Mouse (Mus musculus) hindbrain, embryonic 12.5 days (tissue): ENCODE measurements around the gene Mbd5. TPM values are rescaled to one million over a fixed set of nuclear protein-coding genes. Genes with fewer than 3 reads are reported as not detected.

Experiments used
- ATAC-seq: fragments of 200-750 bp; cut with Nextera tagmentation; 2 replicates; pipeline ENCODE4 v1.8.0; 2017; ENCODE audit warnings: moderate TSS enrichment; ENCODE audit not compliant: low FRiP score
- H3K27ac ChIP-seq: fragments of 300-500 bp; sonication (generic); 2 replicates; pipeline ENCODE4 v1.5.1; 2016; ENCODE audit warnings: mild to moderate bottlenecking
- H3K27me3 ChIP-seq: fragments of 300-500 bp; sonication (generic); 2 replicates; pipeline ENCODE4 v1.6.1; 2016; ENCODE audit warnings: mild to moderate bottlenecking
- H3K36me3 ChIP-seq: fragments of 300-500 bp; sonication (generic); 2 replicates; pipeline ENCODE4 v1.6.1; 2016; ENCODE audit warnings: mild to moderate bottlenecking
- H3K4me1 ChIP-seq: fragments of 300-500 bp; sonication (generic); 2 replicates; pipeline ENCODE4 v1.6.1; 2016
- H3K4me2 ChIP-seq: fragments of 300-500 bp; sonication (generic); replicated peaks from 2 replicates; pipeline ENCODE4 v1.6.1; 2016; ENCODE audit warnings: mild to moderate bottlenecking
- H3K4me3 ChIP-seq: fragments of 300-500 bp; sonication (generic); 2 replicates; pipeline ENCODE4 v1.5.1; 2016; ENCODE audit warnings: mild to moderate bottlenecking
- H3K9ac ChIP-seq: fragments of 300-500 bp; sonication (generic); 2 replicates; pipeline ENCODE4 v1.6.1; 2016; ENCODE audit warnings: mild to moderate bottlenecking, moderate library complexity
- H3K9me3 ChIP-seq: fragments of 300-500 bp; sonication (generic); replicated peaks from 2 replicates; pipeline ENCODE4 v1.6.1; 2016; ENCODE audit warnings: mild to moderate bottlenecking
- WGBS: fragments of 180-500 bp; shearing (Covaris S2); methylation state at CpG from one replicate; pipeline ENCODE4 v1.1.7; 2016; 5-methylcytosine and 5-hydroxymethylcytosine counted together
- polyA plus RNA-seq: library from polyadenylated mRNA; unstranded; fragments of >200 nt; fragmentation: Nextera tagmentation; extraction: Ambion mirVana; gene quantifications from 2 replicates; pipeline ENCODE4 v1.2.1, GENCODE M21; 2016

Mbd5 gene
- polyA plus RNA-seq, 1 experiment from 2014 or later, result 37.4 TPM

DNA sequence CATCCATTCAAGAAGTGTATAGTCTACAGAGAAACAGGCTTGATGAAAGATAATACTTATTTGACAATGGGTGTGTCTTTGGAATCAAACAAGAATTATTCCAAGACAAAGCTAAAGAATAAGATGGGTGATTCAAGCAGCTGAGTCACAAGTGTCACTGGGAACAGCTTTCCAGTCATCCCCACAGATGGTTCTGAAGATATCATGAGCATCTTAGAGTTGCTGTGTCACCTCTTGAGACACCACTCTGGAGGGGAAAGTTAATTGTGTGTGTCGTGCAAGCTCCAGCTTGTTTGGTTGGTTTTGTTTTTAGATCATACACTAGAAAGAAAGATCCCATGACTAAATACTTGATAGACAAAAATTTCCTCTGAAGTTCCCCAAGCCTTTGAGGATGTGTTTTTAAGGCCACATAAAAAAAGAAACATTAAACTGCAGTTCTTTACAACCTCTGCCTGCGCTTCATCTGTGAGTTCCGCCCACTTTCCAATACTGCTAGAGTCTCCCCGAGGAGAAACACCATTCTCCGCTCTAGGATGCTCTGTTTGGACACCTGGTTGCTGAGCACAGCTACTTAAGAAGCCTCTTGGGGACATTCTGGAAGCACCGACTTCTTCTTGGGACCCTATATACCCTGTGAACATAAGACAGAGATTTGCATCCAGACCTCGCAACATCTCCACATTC is 409.0 kb downstream of the Mbd5 start:
- H3K27me3 ChIP-seq, result no peaks in the 10 kb centered on the region
- H3K4me2 ChIP-seq, result no peak overlapping the region
- H3K4me3 ChIP-seq, result no peak overlapping the region

DNA sequence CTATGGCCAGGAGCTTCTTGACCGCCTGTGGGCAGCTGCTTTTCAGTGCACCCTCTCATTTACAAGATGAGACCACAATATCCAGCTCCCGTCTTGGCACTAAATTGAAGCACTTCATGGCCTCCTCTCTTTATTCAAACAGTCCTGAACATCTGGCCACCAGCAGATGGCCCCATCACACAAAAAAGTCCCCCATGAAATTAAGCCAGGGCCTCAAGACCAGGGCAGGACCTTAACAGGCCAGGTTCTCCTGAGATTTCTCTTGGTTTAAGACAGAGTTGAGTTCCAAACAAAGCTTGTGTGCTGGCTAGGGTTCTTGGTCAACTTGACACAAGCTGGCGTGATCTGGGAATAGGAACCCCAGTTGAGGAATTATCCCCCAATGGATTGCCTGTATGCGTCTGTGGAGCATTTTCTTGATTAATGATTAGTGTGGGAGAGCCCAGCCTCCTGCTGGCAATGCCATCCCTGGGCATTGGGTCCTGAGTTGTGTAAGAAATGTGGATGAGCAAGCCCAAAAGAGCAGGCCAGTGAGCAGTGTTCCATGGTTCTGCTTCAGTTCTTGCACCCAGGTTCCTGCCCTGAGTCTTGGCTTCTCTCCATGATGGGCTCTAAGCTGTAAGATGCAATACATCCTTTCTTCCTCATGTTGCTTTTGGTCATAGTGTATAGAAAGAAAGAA is 409.7 kb downstream of the Mbd5 start:
- Histone ChIP-seq H3K27ac (no peak overlapping the region), H3K9me3 (no peaks in the 10 kb centered on the region), H3K4me2 (no peak overlapping the region), H3K4me3 (no peak overlapping the region), H3K27me3 (no peaks in the 10 kb centered on the region), H3K9ac (no peak overlapping the region), H3K36me3 (no peaks in the 10 kb centered on the region), H3K4me1 (0 out of 2 replicates have a peak, but pooled peaks cover 3% of the 10 kb centered on the region)
- ATAC-seq, result no peak
- WGBS, result 67% methylated on average over 4 of the region's 4 CpGs

More for the DNA sequence above, 409.0 kb downstream of the Mbd5 start:
- H3K27ac ChIP-seq, result no peak overlapping the region
- H3K4me1 ChIP-seq, result 0 out of 2 replicates have a peak, but pooled peaks cover 3% of the 10 kb centered on the region
- H3K9me3 ChIP-seq, result no peaks in the 10 kb centered on the region
- H3K36me3 ChIP-seq, result no peaks in the 10 kb centered on the region
- WGBS, result 85% methylated on average over 7 of the region's 7 CpGs
- ATAC-seq, result no peak
- no peak overlapping the region for H3K9ac ChIP-seq

DNA sequence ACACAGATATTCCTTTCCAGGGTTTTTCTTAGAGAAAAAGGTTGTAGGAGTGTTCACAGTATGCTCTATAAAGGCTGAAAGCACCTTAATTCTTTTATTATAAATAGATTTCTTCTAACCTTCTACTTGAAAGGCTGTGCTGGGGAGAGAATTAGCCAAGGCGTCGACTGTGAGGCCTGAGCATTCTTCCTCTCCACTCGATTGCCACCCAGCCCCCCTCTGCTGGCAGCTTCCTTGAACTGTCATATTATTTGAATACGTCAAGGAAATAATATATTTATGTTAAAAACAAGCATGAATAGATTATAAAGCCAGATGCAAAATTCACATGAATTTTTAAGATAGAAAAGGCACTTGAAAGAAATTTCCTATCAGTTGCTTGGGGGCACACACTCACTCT is 410.4 kb downstream of the Mbd5 start:
- H3K4me2 ChIP-seq, result no peak overlapping the region
- no peak overlapping the region for H3K9ac ChIP-seq
- H3K27ac ChIP-seq, result no peak overlapping the region
- H3K36me3 ChIP-seq, result no peaks in the 10 kb centered on the region
- H3K4me3 ChIP-seq, result no peak overlapping the region
- H3K27me3 ChIP-seq, result no peaks in the 10 kb centered on the region
- ATAC-seq, result no peak
- 73% methylated on average over 4 of the region's 4 CpGs for WGBS
- H3K9me3 ChIP-seq, result no peaks in the 10 kb centered on the region
- 0 out of 2 replicates have a peak, but pooled peaks cover 3% of the 10 kb centered on the region for H3K4me1 ChIP-seq

DNA sequence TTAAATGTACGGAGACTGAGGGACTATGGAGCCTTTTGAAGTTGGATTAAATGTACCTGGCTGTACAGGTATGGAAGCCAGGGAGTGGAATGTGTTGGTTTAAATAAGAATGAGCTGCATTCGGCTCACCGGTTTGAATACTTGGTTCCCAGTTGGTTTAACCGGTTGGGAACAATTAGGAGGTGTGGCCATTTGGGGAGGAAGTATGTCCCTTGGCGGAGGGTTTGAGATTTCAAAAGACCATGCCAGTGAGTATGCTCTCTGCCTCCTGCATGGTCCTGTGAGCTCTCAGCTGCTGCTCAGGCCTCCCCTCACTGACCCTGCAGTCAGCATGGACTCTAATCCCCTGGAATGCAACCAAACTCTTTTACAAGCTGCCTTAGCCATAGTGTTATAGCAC is 415.2 kb downstream of the Mbd5 start:
- no peak for ATAC-seq
- no peaks in the 10 kb centered on the region for H3K4me1 ChIP-seq
- no peak overlapping the region for H3K27ac ChIP-seq
- H3K4me2 ChIP-seq, result no peak overlapping the region
- H3K9me3 ChIP-seq, result no peaks in the 10 kb centered on the region
- WGBS, result 37% methylated on average over 5 of the region's 5 CpGs
- no peaks in the 10 kb centered on the region for H3K27me3 ChIP-seq
- no peak overlapping the region for H3K4me3 ChIP-seq
- H3K36me3 ChIP-seq, result no peaks in the 10 kb centered on the region
- H3K9ac ChIP-seq, result no peak overlapping the region

DNA sequence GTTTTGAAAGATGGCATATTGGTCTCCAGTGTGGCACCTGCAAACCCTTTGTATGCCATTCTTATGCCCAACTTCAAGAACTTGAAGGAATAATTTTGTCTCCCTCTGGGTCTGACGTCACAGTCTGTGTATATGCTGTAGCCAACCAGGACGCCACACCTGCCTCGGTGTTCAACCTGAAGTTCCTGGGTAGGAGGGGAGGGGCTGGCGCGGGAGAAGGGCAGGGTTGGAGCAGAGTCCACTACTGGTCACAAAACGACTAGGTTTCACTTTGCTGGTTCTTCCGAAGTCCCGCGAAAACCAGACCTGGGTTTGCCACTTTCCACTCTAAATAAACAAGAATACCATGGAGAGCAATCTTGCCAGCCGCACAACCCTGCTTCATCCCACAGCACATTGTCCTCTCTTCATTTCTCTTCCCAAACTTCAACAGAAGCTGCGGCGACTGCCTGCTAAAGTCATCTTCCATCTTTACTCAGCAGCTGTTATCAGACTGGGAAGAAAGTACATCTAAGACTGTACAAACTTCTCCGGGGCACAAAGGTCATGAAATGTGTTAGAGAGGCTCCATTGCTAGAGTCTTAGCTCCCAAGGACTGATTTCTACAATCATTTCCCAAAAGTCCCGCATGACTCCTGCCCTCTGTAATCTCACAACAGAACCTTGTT is 417.7 kb downstream of the Mbd5 start:
- Histone ChIP-seq H3K4me1 (no peaks in the 10 kb centered on the region), H3K27ac (no peak overlapping the region), H3K27me3 (no peaks in the 10 kb centered on the region), H3K4me2 (no peak overlapping the region), H3K9me3 (no peaks in the 10 kb centered on the region), H3K36me3 (no peaks in the 10 kb centered on the region), H3K4me3 (no peak overlapping the region), H3K9ac (no peak overlapping the region)
- no peak for ATAC-seq
- 88% methylated on average over 14 of the region's 14 CpGs for WGBS

DNA sequence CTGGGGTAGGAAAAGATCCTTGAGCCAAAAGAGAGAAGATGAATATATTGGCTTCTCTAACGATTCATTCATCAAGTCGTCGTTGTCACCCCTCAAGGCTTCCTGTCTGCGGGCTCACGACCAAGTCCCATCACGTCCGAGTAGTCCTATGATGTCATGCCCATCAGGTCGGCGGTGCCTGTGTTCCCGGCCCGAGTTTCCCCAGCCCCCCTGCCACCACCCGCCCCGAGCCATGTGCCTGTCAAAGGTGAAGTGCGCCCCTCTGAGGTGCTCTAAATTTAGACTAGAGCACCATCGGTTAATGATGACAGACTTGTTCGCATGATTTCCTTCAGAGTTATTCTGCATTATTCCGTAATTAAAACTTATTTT is 418.2 kb downstream of the Mbd5 start:
- Histone ChIP-seq H3K27me3 (no peaks in the 10 kb centered on the region), H3K4me2 (no peak overlapping the region), H3K4me1 (no peaks in the 10 kb centered on the region), H3K36me3 (no peaks in the 10 kb centered on the region), H3K4me3 (no peak overlapping the region), H3K27ac (no peak overlapping the region), H3K9me3 (no peaks in the 10 kb centered on the region), H3K9ac (no peak overlapping the region)
- ATAC-seq, result no peak
- 78% methylated on average over 17 of the region's 17 CpGs for WGBS

DNA sequence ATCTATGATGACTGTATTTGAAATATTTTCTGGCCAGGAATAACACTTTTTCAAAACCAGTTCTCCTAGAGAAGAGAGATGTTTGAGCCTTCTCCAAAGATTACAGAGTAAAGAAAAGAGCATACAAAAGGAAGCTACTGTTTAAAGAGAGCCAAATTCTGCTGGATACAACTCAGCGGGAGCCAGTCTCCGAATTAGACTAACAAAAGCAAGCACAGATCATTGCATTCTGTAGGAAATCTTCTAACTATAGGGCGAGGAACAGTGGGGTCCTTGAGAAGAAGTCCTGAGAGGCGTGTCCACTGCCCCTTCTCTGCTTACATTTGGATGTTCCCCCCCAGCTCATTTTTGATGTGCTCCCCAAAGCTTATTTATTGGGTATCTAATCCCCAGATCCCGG is 422.3 kb downstream of the Mbd5 start:
- Histone ChIP-seq H3K4me3 (no peak overlapping the region), H3K36me3 (no peaks in the 10 kb centered on the region), H3K4me2 (no peak overlapping the region), H3K4me1 (no peaks in the 10 kb centered on the region), H3K9ac (no peak overlapping the region), H3K27me3 (no peaks in the 10 kb centered on the region), H3K27ac (no peak overlapping the region), H3K9me3 (no peaks in the 10 kb centered on the region)
- 52% methylated on average over 5 of the region's 5 CpGs for WGBS
- ATAC-seq, result no peak

DNA sequence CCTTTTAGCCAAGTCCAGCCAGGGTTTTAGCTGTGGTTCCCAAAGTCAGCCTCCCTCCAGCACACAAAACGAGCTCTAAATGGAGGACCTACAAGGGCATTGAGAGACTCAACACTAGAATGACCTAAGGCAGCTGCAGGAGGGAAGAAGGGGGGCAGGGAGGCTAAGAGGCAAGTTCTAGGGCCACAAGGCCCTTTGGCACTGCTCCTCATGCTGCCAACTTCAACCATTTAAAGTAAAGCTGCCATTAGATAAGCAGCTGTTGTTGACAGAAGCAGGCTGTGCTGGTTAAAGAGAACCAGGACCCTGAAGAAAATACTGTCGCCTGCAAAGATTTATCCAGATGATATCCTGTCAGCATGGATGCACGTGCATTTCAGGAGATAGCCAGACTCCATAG is 423.3 kb downstream of the Mbd5 start:
- WGBS, result 69% methylated on average over 3 of the region's 3 CpGs
- Histone ChIP-seq H3K27ac (no peak overlapping the region), H3K4me2 (no peak overlapping the region), H3K9ac (no peak overlapping the region), H3K36me3 (no peaks in the 10 kb centered on the region), H3K4me3 (no peak overlapping the region), H3K9me3 (no peaks in the 10 kb centered on the region), H3K27me3 (no peaks in the 10 kb centered on the region), H3K4me1 (no peaks in the 10 kb centered on the region)
- ATAC-seq, result no peak

Other genes with a start within 250 kb of the Mbd5 start
- 46.6 and 51.1 TPM in 2 replicates for gene Acvr2a, start 135.4 kb upstream of the Mbd5 start, polyA plus RNA-seq
- 108 and 130 TPM in 2 replicates for gene Orc4, start 769 bp downstream of the Mbd5 start, polyA plus RNA-seq